Mouse (Mus musculus) bone marrow, adult 2 months (tissue): ENCODE results near the gene Rhoj. TPM values are rescaled to one million over a fixed set of nuclear protein-coding genes. Genes with fewer than 3 reads are reported as not detected.
A peak's percentile ranks its signal among the peaks of the same experiment; 100 is the strongest.

Experiments used
- H3K27ac ChIP-seq: fragments of 200-500 bp; 2 replicates; pipeline ENCODE4 v1.5.1; 2012; ENCODE audit warnings: low read depth, mild to moderate bottlenecking, control low read depth, inconsistent platforms, low read length; ENCODE audit not compliant: control insufficient read depth, poor library complexity, insufficient read depth
- H3K4me1 ChIP-seq: fragments of 200-500 bp; 2 replicates; pipeline ENCODE4 v1.6.1; 2011; ENCODE audit warnings: low read length; ENCODE audit not compliant: control insufficient read depth, insufficient read depth
- H3K4me3 ChIP-seq: fragments of 200-500 bp; replicated peaks from 2 replicates; pipeline ENCODE3; 2011; ENCODE audit warnings: mild to moderate bottlenecking, low read depth, low read length, control low read depth; ENCODE audit not compliant: control insufficient read depth
- CTCF ChIP-seq: fragments of 200-500 bp; IDR thresholded peaks from 2 replicates; pipeline ENCODE4 v1.5.1; 2011; ENCODE audit warnings: low read length, control low read depth; ENCODE audit not compliant: control insufficient read depth, insufficient read depth
- POLR2A ChIP-seq: fragments of 200-500 bp; IDR thresholded peaks from 2 replicates; pipeline ENCODE4 v1.6.1; 2011; ENCODE audit warnings: low read depth, mild to moderate bottlenecking, control low read depth, low read length, borderline replicate concordance; ENCODE audit not compliant: control insufficient read depth
- WGBS: fragments of 180-500 bp; shearing (Covaris S2); methylation state at CpG from one replicate; pipeline ENCODE4 v1.1.7; 2018; 5-methylcytosine and 5-hydroxymethylcytosine counted together
- polyA plus RNA-seq: library from polyadenylated mRNA; stranded (reverse); fragments of >200 nt; gene quantifications from 2 replicates; pipeline ENCODE4 v1.2.4, GENCODE M21; 2011; ENCODE audit warnings: low replicate concordance; ENCODE audit not compliant: missing spikeins, insufficient read depth, insufficient read length

The Rhoj gene
- 5.9 and 6.4 TPM in 2 replicates for polyA plus RNA-seq

GRCm38 (mm10) chr12:75307961-75308951 lies at the start of gene Rhoj:
Rhoj (plus strand) TSS chr12:75308322.
- peaks cover 3% of the 10 kb centered on the region for H3K4me1 ChIP-seq
- peak within 1 kb of the TSS; percentile 54 for H3K4me3 ChIP-seq
- peak within 1 kb of the TSS; percentile 39; the same call in 1 of the 2 replicates for H3K27ac ChIP-seq
- no peak for TF ChIP-seq CTCF
- no peak for TF ChIP-seq POLR2A
- 1% methylated on average over 34 of the region's 34 CpGs for WGBS

GRCm38 (mm10) chr12:75271726-75272125 lies 36.4 kb upstream of the Rhoj start:
- Histone ChIP-seq H3K4me1 (no peaks in the 10 kb centered on the region), H3K4me3 (no peak overlapping the region), H3K27ac (no peak overlapping the region)
- TF ChIP-seq CTCF: no peak
- TF ChIP-seq POLR2A: no peak
- 14% methylated on average over 4 of the region's 4 CpGs for WGBS

- no peak overlapping the region for H3K4me3 ChIP-seq
- H3K4me1 ChIP-seq: no peaks in the 10 kb centered on the region
- TF ChIP-seq CTCF (no peak), POLR2A (no peak)
- WGBS: 68% methylated on average over 2 of the region's 2 CpGs
- H3K27ac ChIP-seq: no peak overlapping the region
Measured at GRCm38 (mm10) chr12:75275730-75276129, 32.4 kb upstream of the Rhoj start.

GRCm38 (mm10) chr12:75277425-75277824 lies 30.7 kb upstream of the Rhoj start:
- WGBS: 54% methylated on average over 2 of the region's 2 CpGs

GRCm38 (mm10) chr12:75280502-75280901 lies 27.6 kb upstream of the Rhoj start:
- H3K4me3 ChIP-seq: no peak overlapping the region
- no peak for TF ChIP-seq CTCF
- no peak for TF ChIP-seq POLR2A
- 62% methylated on average over 7 of the region's 7 CpGs for WGBS
- no peaks in the 10 kb centered on the region for H3K4me1 ChIP-seq
- H3K27ac ChIP-seq: no peak overlapping the region

More at GRCm38 (mm10) chr12:75277425-75277824, 30.7 kb upstream of the Rhoj start:
- Histone ChIP-seq H3K4me3 (no peak overlapping the region), H3K4me1 (no peaks in the 10 kb centered on the region), H3K27ac (no peak overlapping the region)
- no peak for TF ChIP-seq CTCF
- TF ChIP-seq POLR2A: no peak

- H3K4me3 ChIP-seq: no peak overlapping the region
- H3K27ac ChIP-seq: no peak overlapping the region
- H3K4me1 ChIP-seq: no peaks in the 10 kb centered on the region
- no peak for TF ChIP-seq CTCF
- TF ChIP-seq POLR2A: no peak
- WGBS: 14% methylated on average over 2 of the region's 2 CpGs
Measured at GRCm38 (mm10) chr12:75283226-75283625, 24.9 kb upstream of the Rhoj start.

- no peak for TF ChIP-seq POLR2A
- WGBS: 65% methylated on average over 3 of the region's 3 CpGs
- no peak overlapping the region for H3K4me3 ChIP-seq
Measured at GRCm38 (mm10) chr12:75286166-75286565, 22.0 kb upstream of the Rhoj start.

GRCm38 (mm10) chr12:75290524-75290923 lies 17.6 kb upstream of the Rhoj start:
- Histone ChIP-seq H3K4me1 (peaks cover 2% of the 10 kb centered on the region; the same call in 1 of the 2 replicates), H3K4me3 (no peak overlapping the region), H3K27ac (no peak overlapping the region)
- WGBS: 63% methylated on average over 2 of the region's 2 CpGs
- no peak for TF ChIP-seq POLR2A
- TF ChIP-seq CTCF: no peak

More at GRCm38 (mm10) chr12:75286166-75286565, 22.0 kb upstream of the Rhoj start:
- Histone ChIP-seq H3K4me1 (no peaks in the 10 kb centered on the region), H3K27ac (no peak overlapping the region)

GRCm38 (mm10) chr12:75291556-75291955 lies 16.6 kb upstream of the Rhoj start:
- 58% methylated on average over 5 of the region's 5 CpGs for WGBS
- Histone ChIP-seq H3K4me1 (peaks cover 2% of the 10 kb centered on the region; the same call in 1 of the 2 replicates), H3K27ac (no peak overlapping the region), H3K4me3 (no peak overlapping the region)
- TF ChIP-seq CTCF: no peak
